Mouse (Mus musculus): ENCODE measurements around the gene Ogdh. TPM values are rescaled to one million over a fixed set of nuclear protein-coding genes. Genes with fewer than 3 reads are reported as not detected.

Ogdh gene
- polyA plus RNA-seq, 1 experiment from 2014 or later, result 99.9 TPM

DNA sequence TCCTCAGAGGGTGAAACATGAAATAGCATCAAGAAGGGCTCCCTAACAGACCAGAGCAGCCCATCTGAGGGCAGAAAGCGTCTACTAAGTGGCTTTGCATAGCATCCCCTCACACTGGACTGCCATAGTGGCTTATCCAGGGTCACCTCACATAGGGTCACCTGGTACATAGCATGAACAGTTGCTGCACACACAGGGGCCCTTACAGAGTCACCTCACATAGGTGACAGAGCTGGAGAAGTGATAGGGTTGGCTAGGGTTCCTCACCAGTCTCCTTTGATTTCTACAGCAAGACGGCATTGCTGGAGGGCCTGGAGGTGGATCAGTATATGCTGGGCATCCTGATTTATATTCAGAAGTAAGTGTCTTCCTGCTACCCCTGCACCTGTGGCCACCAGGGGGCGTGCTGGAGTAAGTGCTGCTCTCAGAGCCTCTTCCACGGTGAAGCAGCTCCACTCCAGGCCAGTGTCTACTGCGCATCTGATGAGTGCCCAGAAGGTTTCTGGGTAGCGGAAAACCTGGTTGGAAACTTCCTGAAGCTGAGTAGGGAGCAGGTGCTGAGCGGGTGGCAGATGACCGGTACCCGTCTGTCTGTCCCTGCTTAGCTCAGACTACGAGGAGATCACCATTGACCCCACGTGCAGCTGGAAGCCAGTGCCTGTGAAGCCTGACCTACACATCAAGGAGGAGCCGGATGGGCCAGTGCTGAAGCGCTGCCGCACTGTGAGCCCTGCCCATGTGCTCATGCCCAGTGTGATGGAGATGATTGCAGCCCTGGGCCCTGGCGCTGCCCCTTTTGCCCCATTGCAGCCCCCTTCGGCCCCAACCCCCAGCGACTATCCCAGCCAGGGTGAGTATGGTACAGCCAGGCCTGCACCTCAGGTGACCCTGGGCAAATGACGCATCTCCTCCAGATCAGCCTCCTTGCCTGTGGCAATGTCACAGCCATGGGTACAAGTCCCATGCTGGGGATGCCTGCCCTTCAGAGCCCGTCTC lies 111.4 kb downstream of the Ogdh start:
- Histone ChIP-seq H3K4me2 (replicated peaks) (no peak overlapping the region), H3K9ac (no peak overlapping the region), H3K9me3 (no peaks in the 10 kb centered on the region), H3K36me3 (peaks cover 77% of the 10 kb centered on the region), H3K27me3 (no peaks in the 10 kb centered on the region), H3K4me1 (peaks cover 24% of the 10 kb centered on the region), H3K4me3 (no peak overlapping the region), H3K27ac (no peak overlapping the region)
- no peak for ATAC-seq (ENCODE audit: insufficient number of reproducible peaks, insufficient read depth, low FRiP score, low TSS enrichment)
- WGBS, result 87% methylated on average over 19 of the region's 19 CpGs

DNA sequence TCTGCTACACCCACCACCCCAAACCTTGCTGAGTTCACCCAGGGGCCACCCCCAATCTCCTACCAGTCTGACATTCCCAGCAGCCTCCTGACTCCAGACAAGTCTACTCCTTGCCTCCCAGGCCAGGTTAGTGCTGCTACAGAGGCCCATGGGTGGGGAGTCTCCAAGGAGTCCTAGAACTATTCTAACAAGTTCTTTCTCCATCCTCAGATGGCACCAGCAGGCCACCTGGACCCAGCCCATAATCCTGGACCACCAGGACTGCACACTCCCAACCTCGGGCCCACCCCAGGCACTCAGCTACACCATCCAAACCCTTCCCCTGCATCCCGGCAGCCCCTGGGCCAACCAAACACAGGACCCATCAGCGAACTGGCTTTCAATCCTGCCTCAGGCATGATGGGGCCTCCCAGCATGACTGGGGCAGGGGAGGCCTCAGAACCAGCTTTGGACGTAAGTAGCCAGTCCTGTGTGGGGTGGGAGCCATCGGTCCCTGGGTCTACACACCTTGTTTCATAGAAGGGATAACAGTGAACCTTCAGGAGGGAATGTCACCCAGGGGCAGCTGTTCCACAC lies 112.5 kb downstream of the Ogdh start:
- Histone ChIP-seq H3K27ac (0 out of 2 replicates have a peak overlapping the region, but pooled peaks have one; percentile 90), H3K36me3 (peaks cover 66% of the 10 kb centered on the region), H3K9me3 (no peaks in the 10 kb centered on the region), H3K4me2 (replicated peaks) (no peak overlapping the region), H3K9ac (no peak overlapping the region), H3K4me3 (no peak overlapping the region), H3K27me3 (no peaks in the 10 kb centered on the region), H3K4me1 (peaks cover 24% of the 10 kb centered on the region)
- WGBS, result 89% methylated on average over 5 of the region's 5 CpGs
- ATAC-seq (ENCODE audit: insufficient number of reproducible peaks, insufficient read depth, low FRiP score, low TSS enrichment), result no peak

DNA sequence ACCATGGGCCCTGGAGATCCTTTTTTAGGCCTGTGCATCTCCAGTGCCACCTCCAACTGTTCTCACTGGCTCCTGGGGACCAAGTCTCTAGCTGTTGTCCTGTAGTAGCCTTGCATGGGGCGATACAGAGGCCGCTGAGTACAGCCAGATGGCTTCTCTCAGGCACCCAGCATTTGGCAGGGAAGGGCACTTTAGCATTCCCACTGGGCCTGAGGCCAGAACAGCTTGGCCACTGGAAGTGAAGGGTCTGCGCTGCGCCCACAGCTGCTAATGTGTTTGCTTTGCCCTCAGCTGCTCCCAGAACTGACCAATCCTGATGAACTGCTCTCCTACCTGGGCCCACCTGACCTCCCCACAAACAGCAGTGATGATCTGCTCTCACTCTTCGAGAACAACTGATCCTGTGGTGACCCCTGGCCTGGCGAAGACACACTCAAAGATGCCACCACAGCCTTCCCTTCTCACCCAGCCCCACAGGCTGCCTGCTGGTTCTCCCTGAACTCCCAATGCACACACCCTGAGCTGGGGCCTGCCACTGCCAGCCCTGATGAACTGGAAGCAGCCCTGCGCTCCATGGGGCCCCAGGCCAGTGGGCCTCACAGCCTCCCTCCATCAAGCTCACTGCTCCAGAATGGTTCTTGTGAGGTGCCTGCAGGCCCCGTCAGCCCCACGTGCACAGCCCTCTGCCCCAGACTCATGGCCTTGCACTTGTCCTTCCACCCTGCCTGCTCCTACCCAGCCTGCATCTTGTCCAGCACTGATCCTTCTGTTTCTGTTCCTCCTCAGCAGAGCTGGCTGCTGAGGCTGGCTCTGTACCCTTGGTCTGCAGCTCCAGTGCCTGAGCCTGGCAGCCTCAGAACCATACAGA lies 113.5 kb downstream of the Ogdh start:
- Histone ChIP-seq H3K9ac (peak overlapping the region; percentile 29; the same call in 1 of the 2 replicates), H3K4me1 (peaks cover 24% of the 10 kb centered on the region), H3K4me2 (replicated peaks) (peak overlapping the region; percentile 17; the same call in 1 of the 2 replicates), H3K27me3 (no peaks in the 10 kb centered on the region), H3K36me3 (peaks cover 56% of the 10 kb centered on the region), H3K27ac (peak overlapping the region; percentile 90), H3K9me3 (no peaks in the 10 kb centered on the region), H3K4me3 (no peak overlapping the region)
- 91% methylated on average over 9 of the region's 9 CpGs for WGBS
- ATAC-seq (ENCODE audit: insufficient number of reproducible peaks, insufficient read depth, low FRiP score, low TSS enrichment), result no peak

DNA sequence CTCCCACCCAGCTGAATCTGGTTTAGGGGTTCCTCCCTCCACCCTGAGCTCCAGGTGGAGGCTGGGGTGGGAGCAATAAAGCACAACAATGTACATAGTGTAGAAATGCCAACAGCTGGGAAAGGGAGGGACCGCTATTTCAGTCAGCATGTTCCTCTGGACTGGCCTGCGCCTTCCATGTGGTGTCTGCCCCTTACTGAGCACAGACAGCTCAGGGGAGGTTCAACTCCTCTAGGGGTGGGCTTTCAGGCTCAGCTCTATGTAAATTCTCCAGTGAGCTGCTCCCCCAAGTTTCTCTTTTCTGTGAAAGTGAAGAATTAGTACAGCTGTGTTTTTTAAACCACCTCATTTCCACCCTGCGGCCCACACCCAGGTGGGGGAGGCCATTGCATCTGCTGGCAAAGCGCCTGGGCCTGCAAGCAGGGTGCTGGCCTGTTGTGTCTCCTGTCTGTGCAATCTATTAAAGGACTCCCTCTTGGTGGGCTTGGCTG lies 114.2 kb downstream of the Ogdh start:
- Histone ChIP-seq H3K4me2 (replicated peaks) (peak overlapping the region; percentile 17; the same call in 1 of the 2 replicates), H3K36me3 (peaks cover 51% of the 10 kb centered on the region), H3K4me1 (peaks cover 28% of the 10 kb centered on the region), H3K27me3 (no peaks in the 10 kb centered on the region), H3K9me3 (no peaks in the 10 kb centered on the region), H3K9ac (peak overlapping the region; percentile 29; the same call in 1 of the 2 replicates), H3K4me3 (no peak overlapping the region), H3K27ac (peak overlapping the region; percentile 90)
- 62% methylated on average over 4 of the region's 4 CpGs for WGBS
- peak; percentile 35; the same call in 1 of the 2 replicates for ATAC-seq (ENCODE audit: insufficient number of reproducible peaks, insufficient read depth, low FRiP score, low TSS enrichment)

Small RNA genes lying within 50 kb of the gene (microRNA-seq; reads per million reads assigned to microRNA genes)
- 0.91 reads per million for gene Mir7651

Other genes with a start within 250 kb of the Ogdh start
- 2.4 and 2.6 TPM in 2 replicates for gene Camk2b, start 225.3 kb upstream of the Ogdh start, polyA plus RNA-seq (2016; fragmentation: Nextera tagmentation; extraction: Ambion mirVana)
- 0.28 and 0.39 TPM in 2 replicates for gene A730071L15Rik, start 91.6 kb upstream of the Ogdh start, polyA plus RNA-seq (2016; fragmentation: Nextera tagmentation; extraction: Ambion mirVana)
- 49.5 and 50.8 TPM in 2 replicates for gene Nudcd3, start 91.2 kb upstream of the Ogdh start, polyA plus RNA-seq (2016; fragmentation: Nextera tagmentation; extraction: Ambion mirVana)
- 0.05 and 0.08 TPM in 2 replicates for gene Npc1l1, start 61.5 kb upstream of the Ogdh start, polyA plus RNA-seq (2016; fragmentation: Nextera tagmentation; extraction: Ambion mirVana)
- gene Ddx56, start 23.9 kb upstream of the Ogdh start, polyA plus RNA-seq (2016; fragmentation: Nextera tagmentation; extraction: Ambion mirVana), result 105 and 106 TPM in 2 replicates
- gene Tmed4, start 16.8 kb upstream of the Ogdh start, polyA plus RNA-seq (2016; fragmentation: Nextera tagmentation; extraction: Ambion mirVana), result 114 and 116 TPM in 2 replicates
- gene Zmiz2, start 97.4 kb downstream of the Ogdh start, polyA plus RNA-seq (2016; fragmentation: Nextera tagmentation; extraction: Ambion mirVana), result 11.9 and 12.5 TPM in 2 replicates
- gene Ppia, start 123.8 kb downstream of the Ogdh start, polyA plus RNA-seq (2016; fragmentation: Nextera tagmentation; extraction: Ambion mirVana), result 5,090 and 5,096 TPM in 2 replicates
- 693 and 728 TPM in 2 replicates for gene H2afv, start 152.8 kb downstream of the Ogdh start, polyA plus RNA-seq (2016; fragmentation: Nextera tagmentation; extraction: Ambion mirVana)
- gene Purb, start 184.3 kb downstream of the Ogdh start, polyA plus RNA-seq (2016; fragmentation: Nextera tagmentation; extraction: Ambion mirVana), result 19.5 and 21.7 TPM in 2 replicates
- 0.75 and 1.1 TPM in 2 replicates for gene Myo1g, start 229.3 kb downstream of the Ogdh start, polyA plus RNA-seq (2016; fragmentation: Nextera tagmentation; extraction: Ambion mirVana)

Data from embryonic facial prominence, embryonic 12.5 days (tissue).